In genomic region chr7:3595146-3595545, GRCm38 (mm10) we compare ENCODE assay signal across 8 mouse cellular contexts. TPM values are rescaled to one million over a fixed set of nuclear protein-coding genes. Genes with fewer than 3 reads are reported as not detected.
DNase-seq lines count a peak whose midpoint lies in the region; ATAC-seq lines count a peak whose summit lies in the region.

No protein-coding gene starts in this region.

- no peak overlapping the region; the same call in 1 of the 2 replicates for H3K9ac ChIP-seq in heart, embryonic 13.5 days
- H3K9ac ChIP-seq in lung, embryonic 15.5 days, result no peak overlapping the region
- H3K9ac ChIP-seq in midbrain, embryonic 13.5 days (replicated peaks), result no peak overlapping the region
- H3K9ac ChIP-seq in forebrain, embryonic 11.5 days (ENCODE audit: low read length), result no peak overlapping the region

- 7% methylated on average over 9 of the region's 9 CpGs for WGBS in heart, embryonic 13.5 days
- WGBS in lung, embryonic 15.5 days, result 11% methylated on average over 9 of the region's 9 CpGs
- WGBS in midbrain, embryonic 13.5 days, result 19% methylated on average over 9 of the region's 9 CpGs
- WGBS in forebrain, embryonic 11.5 days, result 20% methylated on average over 9 of the region's 9 CpGs

- no peak for DNase-seq in heart, adult 8-10 months (ENCODE audit: low spot score)
- DNase-seq in kidney, adult 11 months, result peak; percentile 69
- no peak for DNase-seq in right cerebral cortex, postnatal 25 days
- no peak for DNase-seq in forebrain, embryonic 11.5 days (ENCODE audit: low spot score)

- H3K27me3 ChIP-seq in heart, embryonic 13.5 days (replicated peaks), result no peaks in the 10 kb centered on the region
- H3K27me3 ChIP-seq in lung, embryonic 15.5 days, result no peaks in the 10 kb centered on the region
- no peaks in the 10 kb centered on the region for H3K27me3 ChIP-seq in midbrain, embryonic 13.5 days
- no peaks in the 10 kb centered on the region for H3K27me3 ChIP-seq in forebrain, embryonic 11.5 days (ENCODE audit: control insufficient read depth, insufficient read depth, low read length)

- no peaks in the 10 kb centered on the region for H3K36me3 ChIP-seq in heart, embryonic 13.5 days
- H3K36me3 ChIP-seq in lung, embryonic 15.5 days, result no peaks in the 10 kb centered on the region
- no peaks in the 10 kb centered on the region for H3K36me3 ChIP-seq in midbrain, embryonic 13.5 days
- no peaks in the 10 kb centered on the region for H3K36me3 ChIP-seq in forebrain, embryonic 11.5 days (ENCODE audit: control insufficient read depth, insufficient read depth, low read length)

- peak overlapping the region; percentile 37 for H3K4me3 ChIP-seq in heart, embryonic 13.5 days
- H3K4me3 ChIP-seq in lung, embryonic 15.5 days, result no peak overlapping the region
- H3K4me3 ChIP-seq in midbrain, embryonic 13.5 days (replicated peaks), result no peak overlapping the region
- H3K4me3 ChIP-seq in forebrain, embryonic 11.5 days (ENCODE audit: low read depth, low read length), result no peak overlapping the region

- H3K4me2 ChIP-seq in heart, embryonic 13.5 days, result peak overlapping the region; percentile 56
- peak overlapping the region; percentile 34; the same call in 1 of the 2 replicates for H3K4me2 ChIP-seq in lung, embryonic 15.5 days
- H3K4me2 ChIP-seq in midbrain, embryonic 13.5 days (replicated peaks), result no peak overlapping the region
- no peak overlapping the region for H3K4me2 ChIP-seq in forebrain, embryonic 11.5 days (ENCODE audit: low read depth, low read length, severe bottlenecking)

- ATAC-seq in heart, embryonic 13.5 days (ENCODE audit: extremely low read depth, insufficient number of reproducible peaks, low FRiP score, low TSS enrichment), result no peak
- peak; percentile 82 for ATAC-seq in activated CD4-positive, CD25-positive, alpha-beta regulatory T cell, adult 4 months
- ATAC-seq in lung, embryonic 15.5 days (ENCODE audit: borderline replicate concordance, extremely low read depth, low FRiP score, low TSS enrichment), result no peak
- ATAC-seq in midbrain, embryonic 13.5 days, result no peak
- ATAC-seq in forebrain, embryonic 11.5 days (replicated peaks; ENCODE audit: low FRiP score), result no peak

- no peaks in the 10 kb centered on the region for H3K9me3 ChIP-seq in heart, embryonic 13.5 days
- no peaks in the 10 kb centered on the region for H3K9me3 ChIP-seq in lung, embryonic 15.5 days
- no peaks in the 10 kb centered on the region for H3K9me3 ChIP-seq in midbrain, embryonic 13.5 days
- no peaks in the 10 kb centered on the region for H3K9me3 ChIP-seq in forebrain, embryonic 11.5 days (ENCODE audit: control insufficient read depth, low read length)

- no peak overlapping the region for H3K27ac ChIP-seq in heart, embryonic 13.5 days (replicated peaks)
- H3K27ac ChIP-seq in lung, embryonic 15.5 days, result no peak overlapping the region
- H3K27ac ChIP-seq in midbrain, embryonic 13.5 days, result no peak overlapping the region
- no peak overlapping the region for H3K27ac ChIP-seq in forebrain, embryonic 11.5 days (ENCODE audit: low read depth, low read length)

- no peaks in the 10 kb centered on the region for H3K4me1 ChIP-seq in heart, embryonic 13.5 days
- no peaks in the 10 kb centered on the region for H3K4me1 ChIP-seq in lung, embryonic 15.5 days
- no peaks in the 10 kb centered on the region for H3K4me1 ChIP-seq in midbrain, embryonic 13.5 days (replicated peaks)
- H3K4me1 ChIP-seq in forebrain, embryonic 11.5 days (replicated peaks; ENCODE audit: control insufficient read depth, insufficient read depth, low read length), result no peaks in the 10 kb centered on the region

RNA-seq across cellular contexts. Expression of gene Oscar, which starts 20.8 kb away (rescaled TPM):
- 0.15 TPM in 1 of 2 replicates, not detected in the other for polyA plus RNA-seq in heart, embryonic 13.5 days (2015; fragmentation: Nextera tagmentation; extraction: Ambion mirVana)
- total RNA-seq in heart, adult 8-10 months (2022), result under 1 TPM; 0.14 to 0.16 (median 0.15) TPM
- not detected for polyA plus RNA-seq in activated CD4-positive, CD25-positive, alpha-beta regulatory T cell, adult 4 months (2017; shearing (Covaris generic))
- polyA plus RNA-seq in lung, embryonic 15.5 days (2015; fragmentation: Nextera tagmentation; extraction: Ambion mirVana), result 0.10 TPM in 1 of 2 replicates, not detected in the other
- polyA plus RNA-seq in midbrain, embryonic 13.5 days (2015; fragmentation: Nextera tagmentation; extraction: Ambion mirVana), result 0.26 and 0.42 TPM in 2 replicates
- polyA plus RNA-seq in forebrain, embryonic 11.5 days (2014; fragmentation: Nextera tagmentation; extraction: Ambion mirVana), result 0.15 and 0.36 TPM in 2 replicates

RNA-seq across cellular contexts. Expression of gene Ndufa3, which starts 22.0 kb away (rescaled TPM):
- 703 and 780 TPM in 2 replicates for polyA plus RNA-seq in heart, embryonic 13.5 days (2015; fragmentation: Nextera tagmentation; extraction: Ambion mirVana)
- total RNA-seq in heart, adult 8-10 months (2022), result 1,000 to 10,000 TPM; 2,114 to 2,277 (median 2,237) TPM
- 100 to 1,000 TPM; 684 to 742 TPM for polyA plus RNA-seq in activated CD4-positive, CD25-positive, alpha-beta regulatory T cell, adult 4 months (2017; shearing (Covaris generic))
- 479 and 491 TPM in 2 replicates for polyA plus RNA-seq in lung, embryonic 15.5 days (2015; fragmentation: Nextera tagmentation; extraction: Ambion mirVana)
- 440 and 458 TPM in 2 replicates for polyA plus RNA-seq in midbrain, embryonic 13.5 days (2015; fragmentation: Nextera tagmentation; extraction: Ambion mirVana)
- 338 and 353 TPM in 2 replicates for polyA plus RNA-seq in forebrain, embryonic 11.5 days (2014; fragmentation: Nextera tagmentation; extraction: Ambion mirVana)

RNA-seq across cellular contexts. Expression of gene Tfpt, which starts 34.6 kb away (rescaled TPM):
- 13.5 and 15.1 TPM in 2 replicates for polyA plus RNA-seq in heart, embryonic 13.5 days (2015; fragmentation: Nextera tagmentation; extraction: Ambion mirVana)
- total RNA-seq in heart, adult 8-10 months (2022), result 10 to 100 TPM; 17.4 to 22.9 (median 18.9) TPM
- 10 to 100 TPM; 16.9 to 21.4 TPM for polyA plus RNA-seq in activated CD4-positive, CD25-positive, alpha-beta regulatory T cell, adult 4 months (2017; shearing (Covaris generic))
- polyA plus RNA-seq in lung, embryonic 15.5 days (2015; fragmentation: Nextera tagmentation; extraction: Ambion mirVana), result 27.6 and 29.5 TPM in 2 replicates
- polyA plus RNA-seq in midbrain, embryonic 13.5 days (2015; fragmentation: Nextera tagmentation; extraction: Ambion mirVana), result 30.8 and 38.9 TPM in 2 replicates
- 30.0 and 31.9 TPM in 2 replicates for polyA plus RNA-seq in forebrain, embryonic 11.5 days (2014; fragmentation: Nextera tagmentation; extraction: Ambion mirVana)

RNA-seq across cellular contexts. Expression of gene Prpf31, which starts 34.6 kb away (rescaled TPM):
- 60.9 and 69.9 TPM in 2 replicates for polyA plus RNA-seq in heart, embryonic 13.5 days (2015; fragmentation: Nextera tagmentation; extraction: Ambion mirVana)
- 10 to 100 TPM; 21.4 to 28.6 (median 25.2) TPM for total RNA-seq in heart, adult 8-10 months (2022)
- polyA plus RNA-seq in activated CD4-positive, CD25-positive, alpha-beta regulatory T cell, adult 4 months (2017; shearing (Covaris generic)), result 10 to 100 TPM; 78.4 to 96.2 TPM
- 104 and 105 TPM in 2 replicates for polyA plus RNA-seq in lung, embryonic 15.5 days (2015; fragmentation: Nextera tagmentation; extraction: Ambion mirVana)
- polyA plus RNA-seq in midbrain, embryonic 13.5 days (2015; fragmentation: Nextera tagmentation; extraction: Ambion mirVana), result 114 and 117 TPM in 2 replicates
- polyA plus RNA-seq in forebrain, embryonic 11.5 days (2014; fragmentation: Nextera tagmentation; extraction: Ambion mirVana), result 157 and 164 TPM in 2 replicates

RNA-seq across cellular contexts. Expression of gene Cnot3, which starts 49.9 kb away (rescaled TPM):
- 31.1 and 33.3 TPM in 2 replicates for polyA plus RNA-seq in heart, embryonic 13.5 days (2015; fragmentation: Nextera tagmentation; extraction: Ambion mirVana)
- total RNA-seq in heart, adult 8-10 months (2022), result 10 to 100 TPM; 19.5 to 26.0 (median 23.2) TPM
- 10 to 100 TPM; 36.6 to 42.0 TPM for polyA plus RNA-seq in activated CD4-positive, CD25-positive, alpha-beta regulatory T cell, adult 4 months (2017; shearing (Covaris generic))
- polyA plus RNA-seq in lung, embryonic 15.5 days (2015; fragmentation: Nextera tagmentation; extraction: Ambion mirVana), result 51.4 TPM in 2 replicates
- 48.7 and 57.8 TPM in 2 replicates for polyA plus RNA-seq in midbrain, embryonic 13.5 days (2015; fragmentation: Nextera tagmentation; extraction: Ambion mirVana)
- 80.4 and 88.1 TPM in 2 replicates for polyA plus RNA-seq in forebrain, embryonic 11.5 days (2014; fragmentation: Nextera tagmentation; extraction: Ambion mirVana)

Comparison
In these comparisons a context has a peak if more than half of its experiments do, and no peak if none do; other contexts are left out.
1. H3K4me2 ChIP-seq: peak in heart, embryonic 13.5 days (single experiment) and lung, embryonic 15.5 days (single experiment); none in midbrain, embryonic 13.5 days (single experiment) and forebrain, embryonic 11.5 days (single experiment).